Mouse (Mus musculus) testis, postnatal 10 days (tissue): Measurements from ENCODE around the gene Mbnl1.
A peak's percentile ranks its signal among the peaks of the same experiment; 100 is the strongest.
"Not testable (repeated sequence)": the region's sequence is repeated elsewhere in the genome, so short reads cannot be mapped to it uniquely, and the experiment has no call there.

Experiments
- DNase-seq: peaks from one replicate; pipeline ENCODE4 v3.0.0; 2021; ENCODE audit warnings: low spot score

Mbnl1 gene

DNA sequence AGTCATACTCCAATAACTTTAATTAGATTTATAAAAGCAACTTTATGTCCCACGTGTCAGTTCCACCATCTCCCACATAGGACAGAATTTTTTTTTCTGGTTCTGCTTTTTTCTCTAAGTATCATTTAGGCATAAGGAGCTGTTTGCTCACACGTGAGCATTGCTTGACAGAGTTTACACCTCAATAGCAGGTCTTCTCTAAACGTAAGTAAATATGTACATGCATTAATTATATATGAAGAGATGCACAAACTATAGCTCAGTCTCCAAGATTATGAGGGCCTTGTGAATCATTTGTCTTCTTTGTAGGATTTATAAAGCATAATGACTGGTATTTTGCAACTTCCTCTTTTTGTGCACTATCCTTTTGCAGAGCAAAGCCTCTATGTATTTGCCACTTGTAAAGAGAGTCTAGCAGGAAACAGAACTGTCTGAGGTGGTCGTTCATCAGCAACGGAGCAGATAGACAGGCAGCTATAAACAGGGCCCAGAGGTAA, at the start of gene Mbnl1:
Gene Mbnl1, plus strand, starts transcription at position 150 of the 497 bp plus-strand sequence.
- DNase-seq: no peak

DNA sequence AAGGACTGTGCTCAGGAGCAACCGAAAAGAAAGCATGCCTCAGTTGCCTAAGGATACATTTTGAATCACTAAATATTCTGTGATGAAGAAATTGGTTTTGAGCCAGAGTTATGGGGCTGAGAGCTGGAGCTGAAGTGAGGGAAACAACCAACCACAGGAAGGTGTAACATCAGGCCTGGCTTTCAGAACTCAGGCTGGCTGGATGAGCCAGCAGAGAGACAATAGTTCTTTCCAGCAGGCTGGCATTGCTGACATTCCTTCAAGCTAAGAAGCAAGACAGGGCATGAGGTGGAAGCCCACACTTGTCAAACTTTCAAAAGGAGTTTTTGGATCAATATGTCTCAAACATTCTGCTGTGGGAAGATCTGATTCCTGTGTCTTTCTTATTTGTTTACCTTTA, 48.5 kb upstream of the Mbnl1 start:
- DNase-seq: no peak

DNA sequence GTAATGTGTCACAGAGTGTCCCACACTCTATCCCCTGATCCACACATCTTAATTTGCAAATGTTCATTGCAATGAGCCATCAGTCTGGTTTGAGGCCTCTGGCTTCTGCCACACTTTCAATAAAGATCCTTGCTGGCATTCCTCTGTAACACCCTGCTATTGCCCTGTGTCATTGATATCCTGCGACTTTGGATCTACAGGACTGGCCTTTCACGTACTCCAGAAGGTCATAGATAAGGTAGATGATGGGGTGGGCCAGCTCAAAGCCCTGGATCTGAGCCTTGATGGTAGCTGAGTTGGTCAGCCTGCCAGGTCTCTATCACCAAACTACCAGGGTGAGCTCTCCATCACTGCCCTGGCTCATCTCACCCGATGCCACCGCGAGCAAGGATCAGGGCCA, 43.6 kb upstream of the Mbnl1 start:
- DNase-seq: no peak

DNA sequence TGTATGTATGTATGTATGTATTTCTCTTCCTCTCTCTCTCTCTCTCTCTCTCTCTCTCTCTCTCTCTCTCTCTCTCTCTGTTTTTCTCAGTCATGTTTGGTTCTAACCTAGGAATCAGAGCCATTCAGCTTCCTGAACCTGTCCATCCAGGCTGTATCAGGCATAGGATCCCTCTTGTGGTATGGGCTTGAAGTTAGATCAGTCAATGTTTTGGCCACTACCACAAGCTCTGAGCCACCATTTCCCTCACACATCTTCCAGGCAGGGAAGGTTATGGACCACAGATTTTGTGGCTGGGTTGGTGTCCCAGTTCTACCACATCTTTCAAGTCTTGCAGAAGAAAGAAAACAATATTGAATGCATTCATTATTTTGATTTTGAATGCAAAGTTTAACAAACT, 35.4 kb upstream of the Mbnl1 start:
- DNase-seq: no peak

DNA sequence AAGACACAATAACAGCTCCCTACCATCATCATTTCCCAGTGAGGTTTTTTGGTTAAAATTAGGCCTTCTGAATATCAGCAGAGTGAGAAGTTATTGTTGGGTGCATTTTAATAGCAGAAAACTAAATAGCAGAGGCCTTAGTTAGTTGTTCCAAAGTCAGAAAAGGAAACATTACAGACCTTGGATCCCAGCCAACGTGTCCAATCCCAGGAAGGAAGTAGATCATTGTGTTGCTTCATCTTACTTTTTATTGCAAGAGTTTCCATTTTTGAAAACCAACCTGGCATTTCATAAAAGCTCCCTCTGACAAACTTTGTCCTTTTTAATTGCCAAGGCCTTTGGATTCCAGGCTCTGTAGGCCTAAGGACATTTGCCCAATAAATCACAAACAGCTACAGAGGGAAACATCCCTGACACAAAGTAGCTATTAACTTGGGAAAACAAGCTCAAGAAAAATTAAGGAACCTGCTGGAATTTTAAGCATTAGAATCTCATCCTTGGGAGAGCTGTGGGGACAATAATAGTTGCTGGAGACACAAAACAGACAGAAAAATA, 34.9 kb upstream of the Mbnl1 start:
- DNase-seq: peak; percentile 66

DNA sequence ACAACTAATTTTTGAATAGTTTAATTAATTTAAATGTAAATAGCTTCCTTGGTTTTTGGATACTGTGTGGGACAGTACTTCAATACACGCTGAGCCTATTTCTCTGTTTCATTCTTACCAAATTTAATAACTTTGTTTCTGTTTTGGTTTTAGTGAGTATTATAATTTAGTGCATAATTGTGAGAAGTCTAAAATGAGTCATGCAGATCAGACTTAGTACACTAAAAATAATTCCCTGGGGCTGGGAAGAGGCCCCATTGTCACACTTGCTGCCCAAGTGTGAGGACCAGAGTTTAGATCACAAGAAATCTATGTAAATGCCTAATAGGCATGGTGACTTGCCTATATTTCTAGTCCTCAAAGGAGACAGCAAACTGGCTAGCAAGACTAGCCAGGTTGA, 33.9 kb upstream of the Mbnl1 start:
- no peak for DNase-seq

DNA sequence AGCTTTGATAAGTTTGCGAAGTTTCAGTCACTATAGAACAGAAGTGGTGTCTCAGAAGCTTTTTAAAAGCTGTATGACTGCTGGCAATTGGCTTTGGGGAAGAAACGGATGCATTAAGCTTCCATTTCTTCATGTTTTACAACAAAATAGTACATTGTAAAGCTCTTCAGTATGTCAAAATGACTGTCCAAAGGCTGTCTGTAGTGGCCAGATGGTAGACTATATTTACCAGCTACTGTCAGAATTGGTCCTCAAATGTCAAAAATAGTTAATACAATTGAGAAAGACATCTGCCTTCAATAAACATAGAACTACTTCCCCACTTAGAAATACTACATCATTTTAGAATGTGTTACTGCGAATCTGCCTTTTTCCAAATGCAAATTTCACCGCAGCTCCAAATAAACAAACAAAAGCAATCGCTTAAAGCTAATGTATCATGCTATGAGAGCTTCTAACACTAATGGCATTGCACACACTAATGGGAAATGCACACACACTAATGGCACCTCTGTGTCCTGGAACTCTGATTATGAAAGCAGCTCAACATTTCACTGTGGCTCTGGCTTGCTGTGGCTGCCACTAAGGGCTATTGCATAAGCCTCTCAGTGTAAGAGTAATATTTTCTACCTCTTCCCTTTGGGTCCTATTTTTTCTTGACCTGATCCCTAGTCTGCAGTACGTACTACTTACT, 10.7 kb upstream of the Mbnl1 start:
- DNase-seq: no peak

DNA sequence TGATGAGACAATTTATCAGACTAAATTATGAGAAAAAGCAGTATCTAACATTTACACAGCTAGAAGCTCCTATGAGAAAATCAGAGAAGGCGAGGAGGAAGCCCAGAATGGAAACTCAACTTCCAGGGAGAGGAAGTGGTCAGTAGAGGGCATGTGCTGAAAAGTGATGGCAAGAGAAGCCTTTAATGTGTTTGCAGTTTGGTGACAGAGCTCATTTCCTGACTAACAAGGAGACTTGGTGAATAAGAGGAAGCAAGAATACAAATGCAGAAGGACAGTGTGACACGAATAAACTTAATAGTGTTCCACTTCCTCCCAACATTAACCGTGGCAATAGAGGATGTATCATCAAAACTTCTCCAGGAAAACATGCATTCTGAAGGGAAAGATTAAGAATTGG, 4.0 kb upstream of the Mbnl1 start:
- not testable (repeated sequence) for DNase-seq

DNA sequence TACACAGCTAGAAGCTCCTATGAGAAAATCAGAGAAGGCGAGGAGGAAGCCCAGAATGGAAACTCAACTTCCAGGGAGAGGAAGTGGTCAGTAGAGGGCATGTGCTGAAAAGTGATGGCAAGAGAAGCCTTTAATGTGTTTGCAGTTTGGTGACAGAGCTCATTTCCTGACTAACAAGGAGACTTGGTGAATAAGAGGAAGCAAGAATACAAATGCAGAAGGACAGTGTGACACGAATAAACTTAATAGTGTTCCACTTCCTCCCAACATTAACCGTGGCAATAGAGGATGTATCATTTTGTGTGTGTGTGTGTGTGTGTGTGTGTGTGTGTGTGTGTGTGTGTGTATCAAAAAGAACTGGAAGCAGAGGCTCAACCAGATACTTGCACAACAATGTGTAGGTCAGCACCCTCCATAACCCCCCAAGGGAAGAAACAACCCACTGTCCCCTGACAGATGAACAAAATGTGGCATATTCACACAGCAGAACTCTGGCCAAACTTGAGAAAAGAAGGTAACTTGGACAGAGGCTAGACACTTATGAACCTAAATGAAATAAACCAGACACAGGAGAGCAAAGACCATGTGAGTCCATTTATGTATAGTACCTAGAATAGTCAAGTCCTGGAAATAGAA, 3.3 kb upstream of the Mbnl1 start:
- not testable (repeated sequence) for DNase-seq

DNA sequence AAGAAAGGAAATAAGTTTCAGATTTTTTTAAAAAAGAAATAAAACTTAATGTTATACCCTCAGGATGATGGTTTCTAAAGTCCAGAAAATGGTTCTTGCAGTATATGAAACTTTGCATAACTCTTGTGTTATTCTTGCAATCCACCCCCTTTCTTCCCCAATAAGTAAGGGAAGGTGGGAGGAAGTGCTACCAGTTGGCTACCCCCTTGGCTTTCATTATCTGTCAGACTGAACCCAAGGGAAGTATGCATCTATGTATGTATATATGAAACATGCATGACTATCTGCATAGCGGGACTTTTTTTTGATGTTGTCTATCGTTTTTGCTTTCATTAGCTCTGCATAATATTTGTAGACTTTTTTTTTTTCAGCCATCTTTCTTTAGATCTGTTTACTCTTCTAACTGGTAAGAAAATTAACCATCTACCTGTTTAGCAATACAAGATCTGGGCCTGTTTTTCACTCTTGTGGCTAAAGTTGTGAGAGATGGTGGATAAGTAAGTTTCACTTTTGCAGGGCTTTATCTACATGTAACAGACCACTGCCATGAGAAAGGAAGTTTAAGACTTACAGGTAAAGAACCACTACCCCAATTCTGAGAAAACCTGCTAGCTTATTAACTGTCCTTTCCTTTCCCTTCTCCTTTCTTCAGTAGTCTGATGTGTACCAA, 484 bp upstream of the Mbnl1 start:
- DNase-seq: no peak

DNA sequence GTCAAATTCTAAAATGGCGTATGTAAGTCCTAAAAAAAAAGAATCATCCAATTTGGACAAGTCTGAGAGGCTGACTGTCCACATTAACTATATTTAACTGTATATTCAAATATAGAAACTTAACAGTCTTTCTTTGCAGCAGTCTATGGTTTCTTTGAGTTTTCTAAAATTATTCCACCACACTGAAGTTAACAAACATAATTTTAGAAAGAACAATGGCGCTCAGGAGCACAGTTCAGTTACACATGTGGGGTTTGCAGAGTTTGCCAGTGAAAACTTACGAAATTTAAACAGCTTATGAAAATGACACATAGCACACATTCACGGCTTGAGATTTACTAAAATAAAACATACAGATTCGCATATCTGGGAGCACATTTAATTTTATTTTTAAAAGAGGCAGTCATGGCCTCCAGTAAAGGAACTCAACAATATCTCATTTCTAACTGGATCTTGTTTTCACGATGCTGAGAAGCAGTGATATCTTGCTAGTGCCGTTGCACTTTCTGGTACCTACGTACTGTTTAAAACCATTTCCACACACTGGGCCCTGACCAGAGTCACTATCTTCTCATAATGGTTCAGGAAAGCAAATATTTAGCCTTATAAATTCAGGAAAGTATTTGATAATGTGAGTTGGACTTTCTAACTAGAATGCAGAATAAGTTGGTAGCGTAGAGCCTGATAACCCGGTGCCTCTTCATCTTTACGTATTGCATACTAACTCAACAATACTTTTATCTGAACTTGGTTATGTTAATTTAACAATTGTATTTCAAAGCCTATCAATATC, 1.4 kb downstream of the Mbnl1 start:
- no peak for DNase-seq

DNA sequence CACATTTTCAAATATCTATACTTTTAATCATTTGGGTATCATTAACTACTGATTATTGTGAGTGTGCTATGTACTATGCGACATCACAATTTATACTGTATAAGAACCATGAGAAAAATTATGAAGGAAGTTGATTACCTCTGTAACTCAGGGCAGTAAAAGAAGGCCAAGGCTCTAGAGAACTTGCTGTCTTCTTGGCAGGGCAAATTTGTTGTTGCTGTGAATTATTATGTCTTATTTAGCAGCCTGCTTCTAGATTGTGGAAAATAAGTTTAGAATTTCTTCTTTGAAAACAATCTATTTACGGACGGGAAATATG, 2.0 kb downstream of the Mbnl1 start:
- no peak for DNase-seq

DNA sequence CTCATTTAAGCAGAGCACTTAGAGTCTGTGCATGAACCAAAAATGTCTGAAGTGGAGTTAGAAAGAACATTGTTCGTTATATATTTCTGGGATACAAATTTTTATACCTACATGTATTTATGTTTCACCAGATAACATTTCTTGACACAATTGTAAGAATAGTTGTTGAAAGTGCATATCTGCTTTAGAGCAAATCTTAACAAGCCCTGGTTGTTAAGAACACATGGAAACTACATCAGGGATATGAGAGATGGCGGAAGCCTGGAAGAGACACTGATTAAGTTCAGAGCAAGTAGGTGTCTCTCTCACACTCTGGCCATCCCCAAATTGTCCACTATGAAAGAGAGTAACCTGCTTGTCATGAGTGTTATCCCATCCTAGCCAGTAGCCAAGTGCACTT, 2.4 kb downstream of the Mbnl1 start:
- DNase-seq: no peak

DNA sequence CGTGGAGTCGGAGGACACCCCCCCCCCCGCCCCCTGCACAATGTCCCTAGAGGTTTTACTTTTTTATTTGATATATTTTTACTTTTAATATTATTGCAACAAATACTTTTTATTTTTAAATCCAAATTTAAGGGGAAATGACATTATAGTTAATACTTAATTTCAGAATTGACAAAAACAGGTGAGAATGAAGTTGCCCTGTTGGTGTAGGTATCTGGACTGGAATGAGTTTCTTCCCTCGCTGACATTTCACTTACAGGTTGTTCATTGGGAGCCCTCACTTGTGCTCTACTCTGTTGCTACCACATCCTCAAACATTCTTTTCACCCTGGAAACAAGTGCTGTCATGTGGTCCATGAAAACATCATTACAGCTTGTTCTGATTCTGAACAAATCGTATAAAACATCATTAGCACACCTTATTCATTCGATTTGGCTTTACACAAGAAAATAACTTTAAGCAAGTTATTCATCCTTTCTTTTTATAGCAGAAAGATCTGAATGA, 4.2 kb downstream of the Mbnl1 start:
- DNase-seq: no peak

DNA sequence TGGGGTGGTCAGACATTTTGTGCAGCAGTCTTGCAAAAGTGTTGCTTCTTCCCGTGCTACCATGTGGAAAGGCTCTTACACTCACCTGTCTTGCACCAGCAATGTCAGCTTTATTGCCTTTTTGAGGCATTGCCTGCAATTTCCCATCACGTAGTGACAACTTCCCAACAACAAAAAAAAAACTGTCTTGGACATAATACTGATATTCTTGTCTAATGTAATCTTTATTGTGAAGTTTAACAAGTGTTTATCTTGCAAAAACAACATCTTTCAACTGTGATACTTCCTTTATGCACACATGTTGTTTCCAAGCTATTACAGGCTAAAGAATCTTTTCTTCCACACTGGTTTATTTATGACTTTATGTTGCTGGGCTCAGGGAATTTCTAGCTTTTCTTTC, 5.8 kb downstream of the Mbnl1 start:
- DNase-seq: no peak

DNA sequence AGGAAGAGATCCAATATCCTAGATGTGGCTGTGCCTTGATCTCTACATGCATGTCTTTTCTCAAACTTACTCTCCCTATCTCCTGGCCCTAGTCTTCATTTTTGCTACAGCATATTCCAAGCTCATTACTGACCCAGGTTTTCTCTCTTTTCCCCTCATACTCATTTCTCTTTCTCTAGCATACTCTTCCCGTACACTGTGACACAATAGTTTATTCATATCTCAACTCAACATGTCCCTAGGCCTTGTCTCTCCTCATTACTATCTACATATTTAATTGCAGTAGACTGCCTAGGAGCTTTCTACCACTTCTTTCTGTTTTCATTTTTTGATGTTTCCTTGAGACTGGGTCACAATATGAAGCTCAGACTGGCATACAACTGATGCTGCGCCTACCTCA, 8.1 kb downstream of the Mbnl1 start:
- DNase-seq: no peak

DNA sequence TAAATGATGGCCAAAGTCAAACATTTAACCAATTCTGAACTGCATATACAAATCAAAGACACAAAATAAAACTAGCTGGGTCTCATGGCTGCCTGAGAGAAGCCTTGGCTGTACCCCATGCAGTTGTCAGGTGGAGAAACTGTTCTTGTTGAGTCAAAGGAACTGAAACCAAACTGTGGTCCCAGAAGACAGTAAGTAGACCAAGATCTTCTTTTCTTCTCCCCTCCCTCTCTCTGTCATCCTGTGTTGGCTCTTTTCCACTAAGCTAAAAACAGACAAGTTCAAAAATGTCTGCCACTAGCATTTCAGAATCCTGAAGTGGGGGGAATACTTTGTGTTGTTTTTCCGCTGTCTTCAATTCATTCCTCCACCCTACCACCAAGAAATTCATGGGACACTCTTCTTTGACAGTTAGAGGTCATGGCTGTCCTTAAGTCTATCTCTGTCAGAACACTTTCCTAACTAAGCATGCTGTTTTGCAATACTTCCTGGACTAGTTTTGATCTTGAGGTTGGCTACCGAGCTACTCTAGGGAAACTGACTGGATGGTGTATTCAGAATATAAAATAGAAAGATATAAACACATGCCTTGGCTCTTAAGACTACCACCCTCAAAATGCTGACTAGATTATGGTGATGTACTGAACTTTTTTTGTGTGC, 9.2 kb downstream of the Mbnl1 start:
- no peak for DNase-seq

DNA sequence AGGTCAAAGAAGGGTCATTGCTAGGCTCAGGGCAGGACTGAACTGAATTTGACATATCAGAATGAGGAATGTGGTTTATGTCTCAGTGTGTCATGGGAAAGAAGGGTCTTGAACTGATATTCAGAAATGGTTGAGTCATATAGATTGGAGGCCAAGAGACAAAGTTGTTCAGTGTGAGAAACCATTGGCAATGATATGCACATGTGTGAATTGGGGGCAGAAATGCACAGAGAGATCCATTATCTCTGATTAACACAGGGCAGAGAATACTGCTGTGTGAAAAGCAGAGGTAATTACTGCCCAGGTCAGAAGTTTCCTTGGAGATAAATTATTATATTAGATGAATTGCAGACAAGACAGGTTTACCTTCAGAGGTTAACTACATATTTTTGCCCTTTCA, 10.7 kb downstream of the Mbnl1 start:
- DNase-seq: no peak

DNA sequence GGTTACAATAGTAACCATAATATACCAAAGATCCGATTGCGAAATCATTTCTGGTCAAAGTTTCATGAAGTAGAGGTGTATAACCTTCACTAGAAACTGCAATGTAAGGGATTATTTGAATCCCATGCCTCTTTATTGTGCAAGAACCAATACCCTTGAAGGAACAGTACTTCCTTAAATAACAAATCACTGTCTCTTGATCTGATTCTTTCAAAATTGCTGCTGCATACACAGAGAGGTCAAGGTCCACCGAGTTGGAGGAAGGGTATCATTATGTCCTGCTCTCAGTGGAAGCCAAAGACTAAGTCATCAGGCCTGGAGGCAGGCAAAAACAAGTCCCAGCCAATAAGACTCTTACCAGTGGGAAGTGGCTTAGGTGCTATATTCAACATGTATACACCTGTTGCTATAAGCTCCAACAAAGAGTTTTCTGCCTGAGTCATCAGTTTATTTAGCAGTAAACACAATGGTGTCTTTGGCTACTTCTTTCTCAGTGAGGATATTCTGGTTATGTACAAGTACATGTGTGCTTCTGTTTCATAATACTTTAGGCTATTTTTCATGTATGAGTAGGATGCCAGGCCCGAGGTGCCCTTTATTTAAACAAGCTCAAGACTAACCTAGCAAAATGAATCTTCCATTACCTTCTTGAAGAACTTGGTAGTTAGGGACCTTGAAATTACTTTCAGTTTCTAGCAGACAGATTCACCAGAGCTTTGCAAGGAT, 13.5 kb downstream of the Mbnl1 start:
- no peak for DNase-seq

DNA sequence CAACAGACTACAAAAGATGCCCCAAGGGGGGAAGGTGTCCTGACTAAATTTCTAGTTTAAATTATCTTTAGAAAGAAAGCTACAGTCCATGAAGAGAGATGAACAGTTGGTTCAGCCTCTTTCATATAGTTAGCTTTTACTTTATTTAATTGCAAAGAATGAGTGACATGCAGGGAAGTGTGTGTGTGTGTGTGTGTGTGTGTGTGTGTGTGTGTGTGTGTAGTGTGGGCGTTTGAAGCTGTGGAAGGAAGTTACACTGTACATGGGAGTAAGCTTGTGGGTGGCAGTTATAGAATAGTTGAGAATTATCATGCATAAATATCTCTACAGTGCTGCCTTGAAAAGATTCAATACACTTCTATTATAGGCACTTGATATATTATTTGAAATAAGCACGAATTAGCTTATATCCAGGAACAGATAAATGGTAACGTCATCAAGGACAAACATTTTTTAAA, 14.1 kb downstream of the Mbnl1 start:
- DNase-seq: no peak

DNA sequence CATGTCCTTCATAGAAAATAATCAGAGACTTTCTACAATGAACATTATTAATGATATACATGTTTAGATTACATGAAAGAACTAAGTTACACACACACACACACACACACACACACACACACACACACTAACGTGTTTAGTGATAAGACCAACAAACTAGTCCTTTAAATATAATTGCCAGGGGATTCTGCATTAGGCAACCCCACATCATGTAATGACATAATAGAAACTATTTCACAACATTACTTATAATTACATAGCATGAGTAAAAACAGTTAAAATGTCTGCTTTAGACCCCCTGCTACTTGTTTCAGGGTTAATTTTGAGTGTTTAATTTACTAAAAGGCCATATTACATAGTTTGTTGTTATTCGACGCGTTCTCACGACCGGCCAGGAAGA, 16.9 kb downstream of the Mbnl1 start:
- no peak for DNase-seq
